Mouse (Mus musculus) E14TG2a.4 (cell line): Measurements from ENCODE around the gene Pglyrp1.
A peak's percentile ranks its signal among the peaks of the same experiment; 100 is the strongest.

Experiments used
- CTCF ChIP-seq: conservative IDR thresholded peaks from 2 replicates; pipeline ENCODE4 v1.5.1; 2014; ENCODE audit warnings: low read length
- NANOG ChIP-seq: IDR thresholded peaks from 2 replicates; pipeline ENCODE4 v1.6.1; 2014; ENCODE audit warnings: borderline replicate concordance, low read length, mixed read lengths
- POU5F1 ChIP-seq: IDR thresholded peaks from 2 replicates; pipeline ENCODE4 v1.6.1; 2014; ENCODE audit warnings: low read length, borderline replicate concordance

DNA sequence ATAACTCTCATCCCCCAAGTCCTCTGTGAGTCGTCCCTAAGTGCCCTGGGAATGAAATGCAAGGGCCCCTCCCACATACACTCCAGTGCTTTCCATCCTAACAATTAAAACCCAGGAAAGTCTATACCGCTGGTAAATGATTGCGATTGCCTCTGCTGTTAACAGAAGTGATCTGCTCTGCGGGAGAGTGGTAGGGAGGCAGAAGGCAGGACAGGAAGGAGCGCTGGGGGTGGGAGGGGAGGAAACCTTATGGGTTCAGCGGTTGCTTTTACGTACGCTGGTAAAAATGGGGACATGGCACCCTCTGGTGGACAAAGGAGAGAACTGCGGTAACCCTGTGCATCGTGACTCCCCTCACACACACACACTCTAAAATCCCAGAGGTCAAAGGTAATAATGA lies 2.1 kb downstream of the Pglyrp1 start:
- TF ChIP-seq CTCF (peak; percentile 73), NANOG (peak; percentile 49; the same call in 1 of the 2 replicates), POU5F1 (no peak)
